Mouse (Mus musculus): ENCODE results near the gene Gm20388. TPM values are rescaled to one million over a fixed set of nuclear protein-coding genes. Genes with fewer than 3 reads are reported as not detected.

The Gm20388 gene
- polyA plus RNA-seq, 1 experiment = not detected

DNA sequence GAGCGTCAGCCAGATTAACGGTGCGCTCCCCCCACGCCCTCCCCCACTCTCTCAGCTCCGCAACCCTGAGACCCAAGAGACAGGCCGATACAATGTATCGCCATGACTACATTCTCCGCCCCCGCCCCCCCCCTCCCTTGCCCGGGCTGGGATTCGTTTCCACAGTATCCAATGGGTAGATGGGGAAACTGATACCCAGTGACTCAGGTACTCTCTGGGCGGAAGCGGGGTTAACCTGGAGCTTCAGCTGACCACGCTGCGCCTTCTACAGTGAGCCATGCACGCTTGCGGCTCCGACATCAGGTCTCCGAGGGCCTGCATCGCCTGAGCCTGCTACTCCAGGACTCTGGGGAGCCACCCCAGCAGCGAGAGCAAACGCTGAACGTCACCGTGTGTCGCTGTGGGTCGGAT lies 2954.1 kb downstream of the Gm20388 start:
- peak overlapping the region; percentile 44 for H3K4me3 ChIP-seq (ENCODE audit: insufficient read depth, low read depth, low read length)

DNA sequence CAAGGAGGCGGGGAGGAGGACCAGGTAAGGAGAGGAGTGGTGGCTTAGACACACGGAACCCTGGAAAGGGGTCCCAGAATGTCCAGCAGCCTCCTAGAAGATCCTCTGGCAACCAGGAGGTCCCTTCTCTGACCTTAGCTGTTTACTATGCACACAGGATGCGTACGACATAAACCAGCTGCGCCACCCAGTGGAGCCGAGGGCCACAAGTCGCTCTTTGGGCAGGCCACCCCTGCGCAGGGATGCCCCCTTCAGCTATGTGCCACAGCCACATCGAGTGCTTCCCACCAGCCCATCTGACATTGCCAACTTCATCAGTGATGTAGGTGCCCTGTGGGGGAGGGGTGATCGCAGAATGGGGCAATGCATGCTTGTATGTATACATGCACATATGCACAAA lies 2954.8 kb downstream of the Gm20388 start:
- WGBS = 62% methylated on average over 10 of the region's 10 CpGs
- peak overlapping the region; percentile 44 for H3K4me3 ChIP-seq (ENCODE audit: insufficient read depth, low read depth, low read length)

More for the DNA sequence above, 2954.1 kb downstream of the Gm20388 start:
- Histone ChIP-seq H3K27ac (ENCODE audit: insufficient read depth, low read depth, low read length) (no peak overlapping the region), H3K4me1 (ENCODE audit: control insufficient read depth, insufficient read depth, low read length) (peaks cover 14% of the 10 kb centered on the region)
- TF ChIP-seq CTCF (IDR thresholded peaks at IDR 0.05; ENCODE audit: insufficient read depth, low read depth, low read length) (no peak), POLR2A (IDR thresholded peaks at IDR 0.05; ENCODE audit: insufficient read depth, low read depth, low read length) (no peak)
- 47% methylated on average over 26 of the region's 26 CpGs for WGBS

DNA sequence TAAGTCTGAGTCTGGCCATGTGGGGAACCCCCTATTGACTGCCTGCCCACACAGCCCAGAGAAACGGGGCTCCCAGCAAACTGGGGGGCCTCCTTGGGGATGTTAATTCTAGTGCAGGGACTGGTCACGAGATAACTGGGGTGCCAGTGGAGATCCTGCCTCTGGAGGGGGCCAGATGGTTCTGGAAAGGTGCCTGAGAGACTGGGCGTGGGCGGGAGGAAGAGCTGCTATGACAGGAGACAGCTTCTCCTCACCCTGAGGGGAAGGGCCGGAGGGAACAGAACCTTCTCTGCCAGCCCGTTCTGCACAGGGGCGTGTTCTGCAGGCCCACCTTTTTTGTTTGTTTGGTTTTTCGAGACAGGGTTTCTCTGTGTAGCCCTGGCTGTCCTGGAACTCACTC lies 2955.6 kb downstream of the Gm20388 start:
- TF ChIP-seq POLR2A (IDR thresholded peaks at IDR 0.05; ENCODE audit: insufficient read depth, low read depth, low read length) (no peak), CTCF (IDR thresholded peaks at IDR 0.05; ENCODE audit: insufficient read depth, low read depth, low read length) (no peak)
- Histone ChIP-seq H3K4me1 (ENCODE audit: control insufficient read depth, insufficient read depth, low read length) (peaks cover 18% of the 10 kb centered on the region), H3K4me3 (ENCODE audit: insufficient read depth, low read depth, low read length) (no peak overlapping the region), H3K27ac (ENCODE audit: insufficient read depth, low read depth, low read length) (no peak overlapping the region)
- 67% methylated on average over 8 of the region's 8 CpGs for WGBS

More for the DNA sequence above, 2954.8 kb downstream of the Gm20388 start:
- TF ChIP-seq CTCF (IDR thresholded peaks at IDR 0.05; ENCODE audit: insufficient read depth, low read depth, low read length) (no peak), POLR2A (IDR thresholded peaks at IDR 0.05; ENCODE audit: insufficient read depth, low read depth, low read length) (no peak)
- Histone ChIP-seq H3K4me1 (ENCODE audit: control insufficient read depth, insufficient read depth, low read length) (peaks cover 16% of the 10 kb centered on the region), H3K27ac (ENCODE audit: insufficient read depth, low read depth, low read length) (no peak overlapping the region)

DNA sequence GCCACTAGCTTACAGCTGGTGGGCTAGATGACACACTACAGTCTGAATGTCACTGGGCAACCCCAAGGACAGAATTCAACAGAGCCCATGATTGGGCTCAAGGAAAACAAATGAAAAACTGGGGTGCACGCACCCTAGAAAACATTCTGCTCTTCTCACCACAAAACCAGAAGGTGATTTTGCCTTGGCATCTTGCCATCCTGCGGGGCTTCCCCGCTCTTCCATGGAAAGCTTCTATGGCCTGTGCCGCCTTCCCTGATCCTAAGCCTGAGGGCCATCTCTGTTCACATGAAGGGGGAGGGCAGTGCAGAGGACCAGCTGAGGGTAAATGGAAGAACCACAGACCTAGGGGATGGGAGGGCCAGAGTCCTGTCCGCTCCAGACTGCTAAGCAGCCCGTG lies 2957.3 kb downstream of the Gm20388 start:
- 84% methylated on average over 6 of the region's 6 CpGs for WGBS
- peaks cover 18% of the 10 kb centered on the region for H3K4me1 ChIP-seq (ENCODE audit: control insufficient read depth, insufficient read depth, low read length)

DNA sequence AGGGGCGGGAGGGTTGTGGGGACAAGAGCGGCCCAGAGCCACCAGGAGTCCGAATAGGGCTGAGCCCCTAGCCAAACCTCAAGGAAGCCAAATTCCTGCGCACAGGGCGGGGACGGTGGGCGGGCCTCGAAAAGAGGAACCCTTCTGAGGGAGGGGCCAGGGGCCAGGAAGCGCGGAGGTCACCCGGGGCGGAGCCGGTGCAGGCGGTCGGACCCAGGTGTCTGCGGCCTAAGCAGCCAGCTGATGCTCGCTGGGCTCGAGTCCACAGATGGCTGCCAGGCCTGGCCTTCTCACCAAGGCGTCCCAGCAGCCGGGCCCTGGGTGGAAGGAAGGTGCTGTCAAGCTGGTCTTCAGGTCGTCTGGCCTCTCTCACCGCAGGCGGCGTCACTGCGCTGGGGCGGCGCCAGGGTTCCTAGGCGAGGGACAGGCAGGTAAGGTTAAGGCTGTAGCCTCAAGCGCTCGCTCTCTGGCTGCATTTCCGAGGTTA lies 2959.8 kb downstream of the Gm20388 start:
- Histone ChIP-seq H3K4me3 (ENCODE audit: insufficient read depth, low read depth, low read length) (no peak overlapping the region; the same call in 1 of the 2 replicates), H3K27ac (ENCODE audit: insufficient read depth, low read depth, low read length) (no peak overlapping the region), H3K4me1 (ENCODE audit: control insufficient read depth, insufficient read depth, low read length) (peaks cover 6% of the 10 kb centered on the region)
- 35% methylated on average over 31 of the region's 31 CpGs for WGBS
- no peak for TF ChIP-seq CTCF (IDR thresholded peaks at IDR 0.05; ENCODE audit: insufficient read depth, low read depth, low read length)
- TF ChIP-seq POLR2A (IDR thresholded peaks at IDR 0.05; ENCODE audit: insufficient read depth, low read depth, low read length) = no peak

More for the DNA sequence above, 2957.3 kb downstream of the Gm20388 start:
- Histone ChIP-seq H3K27ac (ENCODE audit: insufficient read depth, low read depth, low read length) (no peak overlapping the region), H3K4me3 (ENCODE audit: insufficient read depth, low read depth, low read length) (no peak overlapping the region)
- TF ChIP-seq CTCF (IDR thresholded peaks at IDR 0.05; ENCODE audit: insufficient read depth, low read depth, low read length) (no peak), POLR2A (IDR thresholded peaks at IDR 0.05; ENCODE audit: insufficient read depth, low read depth, low read length) (no peak)

DNA sequence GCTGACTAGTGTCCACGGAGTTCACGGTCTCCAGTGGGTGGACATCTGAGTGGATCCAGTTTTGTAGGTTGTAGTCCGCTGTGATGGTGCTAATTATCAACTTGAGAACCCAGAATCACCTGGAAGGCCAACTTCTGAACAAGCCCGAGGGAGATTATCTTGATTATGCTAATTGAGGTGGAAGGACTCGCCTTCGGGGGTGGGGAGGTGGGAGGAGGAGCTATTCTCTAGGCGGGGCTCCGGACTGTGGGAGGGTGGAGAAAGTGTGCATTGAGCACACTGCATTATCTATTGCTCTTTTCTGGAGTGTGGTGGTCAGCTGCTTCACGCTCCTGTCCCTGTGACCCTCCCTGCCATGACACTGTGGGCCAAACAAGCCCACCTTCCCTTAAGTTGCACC lies 2961.0 kb downstream of the Gm20388 start:
- Histone ChIP-seq H3K4me1 (ENCODE audit: control insufficient read depth, insufficient read depth, low read length) (peaks cover 3% of the 10 kb centered on the region), H3K4me3 (ENCODE audit: insufficient read depth, low read depth, low read length) (no peak overlapping the region)
- 68% methylated on average over 9 of the region's 9 CpGs for WGBS

DNA sequence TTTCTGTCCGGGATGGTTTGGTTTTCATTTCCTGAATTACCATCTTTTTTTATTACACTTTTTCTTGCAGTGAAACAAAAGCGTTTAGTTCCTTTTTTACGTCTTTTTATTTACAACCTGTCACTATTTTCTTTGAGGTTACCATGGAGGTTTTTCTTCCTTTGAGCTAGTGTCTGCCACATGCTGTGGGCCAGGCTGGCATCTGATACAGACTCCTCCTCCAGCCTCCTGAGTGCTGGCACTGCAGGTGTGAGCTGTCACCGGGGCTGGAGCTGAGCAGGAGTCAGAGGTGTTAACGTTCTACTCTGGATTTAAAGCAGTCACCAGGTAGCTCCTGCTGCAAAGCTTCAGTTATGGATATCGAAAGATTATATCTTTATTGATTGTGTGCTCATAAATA lies 2962.5 kb downstream of the Gm20388 start:
- peaks cover 3% of the 10 kb centered on the region for H3K4me1 ChIP-seq (ENCODE audit: control insufficient read depth, insufficient read depth, low read length)
- H3K27ac ChIP-seq (ENCODE audit: insufficient read depth, low read depth, low read length) = no peak overlapping the region
- TF ChIP-seq CTCF (IDR thresholded peaks at IDR 0.05; ENCODE audit: insufficient read depth, low read depth, low read length) (no peak), POLR2A (IDR thresholded peaks at IDR 0.05; ENCODE audit: insufficient read depth, low read depth, low read length) (no peak)
- WGBS = 38% methylated on average over 6 of the region's 6 CpGs
- no peak overlapping the region for H3K4me3 ChIP-seq (ENCODE audit: insufficient read depth, low read depth, low read length)

More for the DNA sequence above, 2961.0 kb downstream of the Gm20388 start:
- no peak overlapping the region for H3K27ac ChIP-seq (ENCODE audit: insufficient read depth, low read depth, low read length)
- no peak for TF ChIP-seq POLR2A (IDR thresholded peaks at IDR 0.05; ENCODE audit: insufficient read depth, low read depth, low read length)
- TF ChIP-seq CTCF (IDR thresholded peaks at IDR 0.05; ENCODE audit: insufficient read depth, low read depth, low read length) = no peak

DNA sequence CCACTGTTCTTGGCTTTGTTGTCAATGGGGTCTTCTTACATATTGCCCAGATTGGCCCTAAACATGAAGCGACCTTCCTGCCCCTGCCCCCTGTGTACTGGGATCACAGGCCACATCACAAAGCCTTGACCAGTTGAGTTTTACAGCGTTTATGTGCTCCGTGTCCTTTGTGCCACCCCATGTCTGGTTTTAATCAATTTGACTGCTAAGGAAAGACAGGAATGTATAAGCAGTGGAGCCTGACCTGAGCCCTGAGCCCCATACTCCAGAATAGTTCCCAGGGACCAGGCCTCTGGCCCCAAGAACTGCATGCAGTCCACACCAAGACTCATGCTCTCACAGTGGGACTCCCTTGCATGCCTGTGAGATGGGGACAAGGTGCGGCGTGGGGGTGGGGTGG lies 2964.5 kb downstream of the Gm20388 start:
- 87% methylated on average over 5 of the region's 5 CpGs for WGBS
- no peak overlapping the region for H3K4me3 ChIP-seq (ENCODE audit: insufficient read depth, low read depth, low read length)

DNA sequence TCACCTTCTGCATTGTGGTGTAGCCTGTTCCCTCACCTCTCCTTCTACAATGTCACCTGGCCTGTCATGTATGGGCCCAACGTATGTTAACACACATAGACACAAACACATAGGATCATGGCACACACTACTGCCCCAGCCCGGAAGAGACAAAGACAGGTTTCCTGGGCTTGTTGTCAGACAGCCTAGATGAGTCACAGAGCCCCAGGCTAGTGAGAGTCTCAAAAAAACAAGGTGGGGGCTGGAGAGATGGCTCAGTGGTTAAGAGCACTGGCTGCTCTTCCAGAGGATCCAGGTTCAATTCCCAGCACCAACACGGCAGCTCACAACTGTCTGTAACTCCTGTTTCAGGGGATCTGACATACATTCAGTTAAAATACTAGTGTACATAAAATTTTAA lies 2967.6 kb downstream of the Gm20388 start:
- no peak for TF ChIP-seq CTCF (IDR thresholded peaks at IDR 0.05; ENCODE audit: insufficient read depth, low read depth, low read length)
- no peak for TF ChIP-seq POLR2A (IDR thresholded peaks at IDR 0.05; ENCODE audit: insufficient read depth, low read depth, low read length)
- no peaks in the 10 kb centered on the region; the same call in 1 of the 2 replicates for H3K4me1 ChIP-seq (ENCODE audit: control insufficient read depth, insufficient read depth, low read length)
- no peak overlapping the region for H3K4me3 ChIP-seq (ENCODE audit: insufficient read depth, low read depth, low read length)
- H3K27ac ChIP-seq (ENCODE audit: insufficient read depth, low read depth, low read length) = no peak overlapping the region
- 74% methylated on average over 3 of the region's 3 CpGs for WGBS

More for the DNA sequence above, 2964.5 kb downstream of the Gm20388 start:
- H3K27ac ChIP-seq (ENCODE audit: insufficient read depth, low read depth, low read length) = no peak overlapping the region
- TF ChIP-seq CTCF (IDR thresholded peaks at IDR 0.05; ENCODE audit: insufficient read depth, low read depth, low read length) (no peak), POLR2A (IDR thresholded peaks at IDR 0.05; ENCODE audit: insufficient read depth, low read depth, low read length) (no peak)
- H3K4me1 ChIP-seq (ENCODE audit: control insufficient read depth, insufficient read depth, low read length) = peaks cover 3% of the 10 kb centered on the region

All from olfactory bulb, adult 2 months (tissue).